Mouse (Mus musculus) spleen, postnatal 36 days (tissue): ENCODE measurements at regions not wholly inside any gene's neighbourhood (a gene's known extent, or its start where the extent isn't known, plus 50 kb on each side); places are given as distances from the start of the nearest gene placed in this dataset.

Source experiments
- DNase-seq, 2 experiments: peaks; one replicate each; pipeline ENCODE4 v3.0.0; 2022; ENCODE audit warnings: low spot score in 2 of 2, mixed read lengths in 1 of 2

GRCm38 (mm10) chr12:38928786-38929351, 149.7 kb downstream of the Etv1 start:
- DNase-seq, result peak; percentile 19 to 20

- no peak for DNase-seq
Observed at GRCm38 (mm10) chr12:38929644-38930043, 150.5 kb downstream of the Etv1 start.

GRCm38 (mm10) chr12:38931769-38932168, 152.6 kb downstream of the Etv1 start:
- DNase-seq, result no peak

GRCm38 (mm10) chr12:38959605-38960004, 180.4 kb downstream of the Etv1 start:
- DNase-seq, result no peak

GRCm38 (mm10) chr12:38962302-38962701, 183.1 kb downstream of the Etv1 start:
- DNase-seq, result no peak

DNA sequence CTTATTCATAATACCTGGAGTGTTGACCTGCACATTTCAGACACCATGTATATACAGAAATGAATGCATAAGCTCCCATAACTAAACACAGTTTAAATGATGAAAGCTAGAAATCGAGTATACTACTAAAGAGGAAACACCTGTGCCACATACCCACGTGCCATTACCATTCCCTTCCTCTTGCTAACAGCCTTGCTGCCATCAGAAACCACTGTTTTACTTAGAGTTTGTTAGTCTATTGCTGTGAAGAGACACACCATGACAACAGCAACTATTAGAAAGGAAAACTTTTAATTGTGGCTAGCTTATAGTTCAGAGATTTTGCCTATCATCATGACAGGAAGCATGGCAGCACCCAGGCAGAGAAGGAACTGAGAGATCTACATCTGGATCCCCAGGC, 191.2 kb downstream of the Etv1 start:
- DNase-seq, result no peak

GRCm38 (mm10) chr12:38972205-38972604, 193.0 kb downstream of the Etv1 start:
- DNase-seq, result no peak

DNA sequence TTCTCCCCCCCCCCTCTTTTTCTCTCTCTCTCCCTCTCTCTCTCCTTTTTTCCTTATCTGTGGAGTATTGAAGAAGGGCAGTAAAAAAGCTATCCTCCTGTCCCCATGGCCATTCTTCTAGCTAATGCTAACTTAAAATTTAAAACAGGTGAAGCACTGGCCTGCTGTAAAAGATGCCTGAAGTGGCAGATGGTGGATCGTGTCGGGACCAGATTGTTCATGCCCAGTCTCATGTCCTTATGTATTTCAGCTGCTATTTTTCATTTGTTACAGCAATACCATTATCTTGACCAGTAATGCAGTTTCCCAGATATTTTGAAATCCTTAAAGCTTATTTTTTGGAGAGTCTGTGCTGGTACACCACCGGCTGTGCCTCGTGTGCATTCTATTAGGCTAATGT, 196.3 kb downstream of the Etv1 start:
- no peak for DNase-seq

DNA sequence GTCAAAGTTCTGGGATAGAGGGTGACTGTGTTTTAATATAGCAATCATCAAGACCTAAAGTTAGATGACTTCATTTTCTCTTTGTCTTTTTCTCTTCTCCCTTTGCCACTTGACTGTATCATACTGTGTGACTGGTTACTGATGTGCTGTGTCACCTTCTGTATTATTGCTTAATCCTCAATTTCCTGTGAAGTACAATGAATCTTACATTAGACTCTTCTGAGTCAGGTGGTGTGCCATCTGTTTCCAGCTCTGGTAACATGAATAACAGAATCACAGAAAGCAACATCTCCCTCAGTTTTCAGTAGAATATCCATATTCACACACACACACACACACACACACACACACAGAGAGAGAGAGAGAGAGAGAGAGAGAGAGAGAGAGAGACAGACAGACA, 203.2 kb downstream of the Etv1 start:
- DNase-seq, result no peak

DNA sequence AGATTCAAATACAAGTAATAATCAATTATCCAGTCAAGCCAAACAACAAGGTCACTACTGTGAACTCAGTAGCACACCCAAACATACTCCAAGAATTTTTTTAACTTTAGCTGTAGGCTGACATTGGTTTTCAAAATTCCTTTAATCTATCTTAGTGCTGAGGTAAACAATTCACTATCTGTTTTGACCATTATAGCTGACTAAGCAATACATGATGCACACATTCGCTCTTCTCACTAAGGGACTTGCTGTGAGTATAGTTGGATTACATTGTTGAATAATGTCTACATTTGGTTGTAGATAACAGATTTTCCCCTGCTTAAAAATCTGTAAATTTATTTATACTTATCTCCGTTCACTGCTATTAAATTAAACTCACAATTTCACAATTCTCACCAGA, 206.7 kb downstream of the Etv1 start:
- DNase-seq, result no peak

GRCm38 (mm10) chr12:38986346-38986745, 207.2 kb downstream of the Etv1 start:
- DNase-seq, result no peak

DNA sequence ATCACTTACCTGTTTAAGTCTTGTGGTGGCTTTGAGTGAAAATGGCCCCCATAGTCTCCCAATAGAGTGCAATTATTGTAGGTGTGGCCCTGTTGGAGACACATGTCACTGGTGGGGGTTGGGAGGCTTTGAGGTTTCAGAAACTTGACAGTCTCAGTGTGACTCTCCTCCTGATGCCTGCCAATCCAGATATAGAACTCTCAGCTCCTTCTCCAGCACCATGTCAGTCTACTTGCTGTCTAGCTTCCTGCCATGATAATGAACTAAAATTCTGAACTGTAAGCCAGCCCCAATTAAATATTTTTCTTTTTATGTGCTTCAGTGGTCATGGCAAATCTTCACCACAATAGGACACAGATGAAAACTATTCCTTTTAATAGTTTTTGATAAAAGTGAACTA, 208.1 kb downstream of the Etv1 start:
- no peak for DNase-seq

GRCm38 (mm10) chr12:38987819-38988218, 208.6 kb downstream of the Etv1 start:
- DNase-seq, result no peak

- DNase-seq, result no peak
Observed at GRCm38 (mm10) chr12:39027179-39027578, 248.0 kb downstream of the Etv1 start.

GRCm38 (mm10) chr12:39027948-39028347, 248.8 kb downstream of the Etv1 start:
- DNase-seq, result no peak

- no peak for DNase-seq
Observed at GRCm38 (mm10) chr12:39033982-39034381, 254.8 kb downstream of the Etv1 start.

- DNase-seq, result no peak
Observed at GRCm38 (mm10) chr12:39036466-39037037, 257.4 kb downstream of the Etv1 start.

DNA sequence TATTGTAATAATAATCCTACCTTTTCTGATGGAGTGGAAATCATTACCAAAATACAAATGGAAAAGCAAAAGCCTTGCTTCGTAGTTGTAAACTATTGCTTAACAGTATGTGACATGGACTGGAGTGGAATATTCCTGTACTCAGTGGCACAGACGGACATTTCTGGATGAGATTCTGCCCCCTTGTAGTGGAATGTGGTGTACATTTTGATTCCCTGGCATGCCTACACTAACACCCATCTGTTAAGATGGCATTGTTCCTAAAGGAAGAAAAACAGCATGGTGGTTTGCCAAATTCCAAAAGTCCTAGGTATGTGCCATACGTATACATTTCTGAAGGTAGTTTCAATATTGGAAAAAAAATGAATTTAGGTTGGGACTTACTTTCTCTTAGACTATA, 258.9 kb downstream of the Etv1 start:
- DNase-seq, result no peak

- no peak for DNase-seq
Observed at GRCm38 (mm10) chr12:39038656-39039055, 259.5 kb downstream of the Etv1 start.

- no peak for DNase-seq
Observed at GRCm38 (mm10) chr12:39047126-39047525, 267.9 kb downstream of the Etv1 start.

DNA sequence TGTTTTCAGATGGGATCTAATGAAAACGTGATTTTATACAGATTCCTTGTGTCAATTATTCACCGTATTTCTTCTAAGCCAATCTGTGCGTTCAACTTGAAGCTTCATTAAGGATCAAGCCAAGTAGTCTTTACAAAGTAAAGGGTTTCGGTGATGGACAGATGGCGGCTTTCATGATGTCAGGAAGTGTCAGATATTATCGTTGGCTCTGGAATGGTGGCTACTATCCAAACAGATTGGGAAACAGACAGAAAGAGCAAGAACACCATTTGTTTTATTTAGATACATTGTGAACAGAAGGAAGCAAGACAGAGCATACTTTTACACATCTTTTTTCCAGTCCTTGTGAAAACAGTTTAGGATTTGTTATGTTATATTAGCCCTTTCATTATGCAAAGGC, 269.3 kb downstream of the Etv1 start:
- DNase-seq, result no peak

GRCm38 (mm10) chr12:39048958-39049357, 269.8 kb downstream of the Etv1 start:
- DNase-seq, result no peak

DNA sequence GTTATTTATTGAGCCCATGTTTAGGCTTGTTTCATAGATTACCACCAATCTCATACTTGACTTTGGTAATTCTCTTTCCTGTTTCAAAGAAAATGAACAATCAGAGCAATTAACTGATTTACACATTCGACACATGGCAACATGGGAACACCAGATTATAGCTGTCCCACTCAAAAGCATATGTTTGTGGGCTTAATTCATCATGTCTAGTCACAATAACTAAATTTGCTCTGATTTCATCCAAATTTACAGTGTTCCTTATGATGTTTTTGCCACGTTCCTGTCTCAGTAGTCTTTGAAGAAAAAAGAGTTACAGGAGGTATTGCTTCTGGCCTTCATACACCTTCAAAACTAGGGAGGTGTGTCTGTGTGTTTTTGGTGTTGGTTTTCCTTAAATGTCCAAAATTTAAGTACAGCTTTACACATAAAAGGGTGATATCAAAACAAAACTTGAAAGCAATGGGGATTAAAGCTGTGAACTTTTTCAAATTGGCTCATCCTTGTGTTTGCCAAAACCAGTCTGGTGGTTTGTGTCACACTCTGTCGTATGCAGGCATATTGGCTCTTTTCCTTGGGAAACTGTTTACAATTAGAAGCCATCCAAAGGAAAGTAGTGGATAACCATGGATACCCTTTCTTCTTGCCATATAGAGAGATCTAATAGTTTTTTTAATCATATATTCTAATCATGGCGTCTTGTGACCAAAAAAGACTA, 291.3 kb downstream of the Etv1 start:
- DNase-seq, result no peak
